Mouse (Mus musculus) hindbrain, embryonic 11.5 days (tissue): ENCODE data around the gene Serpina16. TPM values are rescaled to one million over a fixed set of nuclear protein-coding genes. Genes with fewer than 3 reads are reported as not detected.

ENCODE experiments used
- ATAC-seq: fragments of 200-750 bp; cut with Nextera tagmentation; 2 replicates; pipeline ENCODE4 v1.8.0; 2017; ENCODE audit warnings: mild to moderate bottlenecking, moderate TSS enrichment, moderate library complexity; ENCODE audit not compliant: low FRiP score
- DNase-seq: peaks from one replicate; pipeline ENCODE4 v3.0.0-alpha.2; 2015; ENCODE audit warnings: low spot score
- H3K27ac ChIP-seq: fragments of 300-500 bp; sonication (generic); 2 replicates; pipeline ENCODE4 v1.5.1; 2014; ENCODE audit warnings: mild to moderate bottlenecking, low read depth, low read length
- H3K27me3 ChIP-seq: fragments of 300-500 bp; sonication (generic); 2 replicates; pipeline ENCODE4 v1.6.1; 2014; ENCODE audit warnings: mild to moderate bottlenecking, low read length, moderate library complexity, mixed read lengths; ENCODE audit not compliant: control insufficient read depth, insufficient read depth
- H3K36me3 ChIP-seq: fragments of 300-500 bp; sonication (generic); 2 replicates; pipeline ENCODE4 v1.6.1; 2014; ENCODE audit warnings: mild to moderate bottlenecking, low read length, moderate library complexity, mixed read lengths; ENCODE audit not compliant: control insufficient read depth, insufficient read depth
- H3K4me1 ChIP-seq: fragments of 300-500 bp; sonication (generic); replicated peaks from 2 replicates; pipeline ENCODE4 v1.6.1; 2014; ENCODE audit warnings: low read length, mixed read lengths; ENCODE audit not compliant: control insufficient read depth, insufficient read depth
- H3K4me2 ChIP-seq: fragments of 300-500 bp; sonication (generic); replicated peaks from 2 replicates; pipeline ENCODE4 v1.6.1; 2014; ENCODE audit warnings: mild to moderate bottlenecking, low read depth, low read length
- H3K4me3 ChIP-seq: fragments of 300-500 bp; sonication (generic); 2 replicates; pipeline ENCODE4 v1.5.1; 2014; ENCODE audit warnings: low read depth, low read length
- H3K9ac ChIP-seq: fragments of 300-500 bp; sonication (generic); 2 replicates; pipeline ENCODE4 v1.6.1; 2014; ENCODE audit warnings: low read depth, low read length
- H3K9me3 ChIP-seq: fragments of 300-500 bp; sonication (generic); 2 replicates; pipeline ENCODE4 v1.6.1; 2016; ENCODE audit warnings: low read length; ENCODE audit not compliant: control insufficient read depth
- WGBS: fragments of 180-500 bp; shearing (Covaris S2); extraction: QIAGEN DNeasy Blood & Tissue Kit; methylation state at CpG from one replicate; pipeline ENCODE4 v1.1.7; 2014; 5-methylcytosine and 5-hydroxymethylcytosine counted together
- polyA plus RNA-seq: library from polyadenylated mRNA; unstranded; fragments of >200 nt; fragmentation: Nextera tagmentation; extraction: Ambion mirVana; gene quantifications from 2 replicates; pipeline ENCODE4 v1.2.1, GENCODE M21; 2014

Gene Serpina16
- polyA plus RNA-seq, 1 experiment from 2014 or later = not detected

- no peaks in the 10 kb centered on the region for H3K36me3 ChIP-seq
- DNase-seq (no peak), ATAC-seq (no peak)
- H3K27me3 ChIP-seq = no peaks in the 10 kb centered on the region
- H3K4me1 ChIP-seq = no peaks in the 10 kb centered on the region
- no peak overlapping the region for H3K27ac ChIP-seq
- no peak overlapping the region for H3K4me3 ChIP-seq
- no peak overlapping the region for H3K9ac ChIP-seq
- no peak overlapping the region for H3K4me2 ChIP-seq
- 97% methylated on average over 2 of the region's 2 CpGs for WGBS
- H3K9me3 ChIP-seq = no peaks in the 10 kb centered on the region
Observed at GRCm38 (mm10) chr12:103653836-103654235, 22.1 kb downstream of the Serpina16 start.

- no peak for DNase-seq
- ATAC-seq = no peak
- Histone ChIP-seq H3K9me3 (no peaks in the 10 kb centered on the region), H3K36me3 (no peaks in the 10 kb centered on the region), H3K27ac (no peak overlapping the region), H3K4me1 (no peaks in the 10 kb centered on the region), H3K4me2 (no peak overlapping the region), H3K4me3 (no peak overlapping the region), H3K27me3 (no peaks in the 10 kb centered on the region), H3K9ac (no peak overlapping the region)
- WGBS = 84% methylated on average over 2 of the region's 2 CpGs
Observed at GRCm38 (mm10) chr12:103646314-103646713, 29.6 kb downstream of the Serpina16 start.

- H3K36me3 ChIP-seq = no peaks in the 10 kb centered on the region
- ATAC-seq (no peak), DNase-seq (no peak)
- H3K4me3 ChIP-seq = no peak overlapping the region
- no peaks in the 10 kb centered on the region for H3K4me1 ChIP-seq
- 35% methylated on average over 5 of the region's 5 CpGs for WGBS
- H3K27ac ChIP-seq = no peak overlapping the region
- no peaks in the 10 kb centered on the region for H3K27me3 ChIP-seq
- H3K4me2 ChIP-seq = no peak overlapping the region
- no peak overlapping the region for H3K9ac ChIP-seq
- no peaks in the 10 kb centered on the region for H3K9me3 ChIP-seq
Observed at GRCm38 (mm10) chr12:103644601-103645000, 31.3 kb downstream of the Serpina16 start.

DNA sequence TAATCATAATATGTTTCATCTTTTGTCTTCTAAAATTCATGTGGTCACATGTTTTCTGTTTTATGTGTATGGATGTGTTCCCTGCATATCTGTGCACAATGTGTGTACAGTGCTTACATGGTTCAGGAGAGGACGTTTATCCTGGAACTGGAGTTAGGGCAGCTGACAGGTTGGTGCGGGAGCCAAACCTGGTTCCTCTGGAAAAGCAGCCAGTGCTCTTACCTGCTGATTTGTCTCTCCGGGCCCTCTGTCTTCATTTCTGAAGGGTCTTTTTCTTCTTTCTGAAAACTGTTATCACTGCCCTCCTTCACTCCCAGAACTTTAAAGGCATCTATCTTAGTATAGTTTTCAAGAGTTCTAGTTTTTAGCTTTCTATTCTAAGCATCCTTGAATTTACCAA, 32.1 kb downstream of the Serpina16 start:
- no peak for ATAC-seq

GRCm38 (mm10) chr12:103643336-103643735, 32.6 kb downstream of the Serpina16 start:
- ATAC-seq = peak; percentile 51; the same call in 1 of the 2 replicates
- Histone ChIP-seq H3K36me3 (no peaks in the 10 kb centered on the region), H3K4me2 (no peak overlapping the region), H3K4me3 (no peak overlapping the region), H3K27me3 (no peaks in the 10 kb centered on the region), H3K9ac (no peak overlapping the region), H3K4me1 (no peaks in the 10 kb centered on the region), H3K27ac (no peak overlapping the region), H3K9me3 (no peaks in the 10 kb centered on the region)
- DNase-seq = peak; percentile 90
- WGBS = 2% methylated on average over 2 of the region's 2 CpGs

More for the DNA sequence above, 32.1 kb downstream of the Serpina16 start:
- Histone ChIP-seq H3K9ac (no peak overlapping the region), H3K4me2 (no peak overlapping the region), H3K27me3 (no peaks in the 10 kb centered on the region), H3K27ac (no peak overlapping the region), H3K4me3 (no peak overlapping the region), H3K4me1 (no peaks in the 10 kb centered on the region), H3K9me3 (no peaks in the 10 kb centered on the region), H3K36me3 (no peaks in the 10 kb centered on the region)
- WGBS = 80% methylated on average over 3 of the region's 3 CpGs
- no peak for DNase-seq

- no peak overlapping the region for H3K4me3 ChIP-seq
- WGBS = 90% methylated on average over 2 of the region's 2 CpGs
- H3K9me3 ChIP-seq = no peaks in the 10 kb centered on the region
Observed at GRCm38 (mm10) chr12:103635846-103636245, 40.1 kb downstream of the Serpina16 start.

GRCm38 (mm10) chr12:103634430-103634829, 41.5 kb downstream of the Serpina16 start:
- Histone ChIP-seq H3K9me3 (no peaks in the 10 kb centered on the region), H3K4me3 (no peak overlapping the region), H3K4me2 (no peak overlapping the region), H3K4me1 (no peaks in the 10 kb centered on the region), H3K27me3 (no peaks in the 10 kb centered on the region), H3K9ac (no peak overlapping the region), H3K27ac (no peak overlapping the region), H3K36me3 (no peaks in the 10 kb centered on the region)
- no peak for DNase-seq
- 70% methylated on average over 2 of the region's 2 CpGs for WGBS
- ATAC-seq = no peak

More at GRCm38 (mm10) chr12:103635846-103636245, 40.1 kb downstream of the Serpina16 start:
- no peak for DNase-seq
- H3K36me3 ChIP-seq = no peaks in the 10 kb centered on the region
- no peak overlapping the region for H3K4me2 ChIP-seq
- H3K4me1 ChIP-seq = no peaks in the 10 kb centered on the region
- H3K9ac ChIP-seq = no peak overlapping the region
- no peak for ATAC-seq
- H3K27ac ChIP-seq = no peak overlapping the region
- no peaks in the 10 kb centered on the region for H3K27me3 ChIP-seq

GRCm38 (mm10) chr12:103631203-103631612, 44.7 kb downstream of the Serpina16 start, which contains the start of gene Serpina10:
Gene Serpina10 (minus strand): TSS chr12:103631444.
- WGBS = 79% methylated on average over 3 of the region's 3 CpGs
- DNase-seq = no peak
- Histone ChIP-seq H3K9ac (no peak within 1 kb of the TSS), H3K4me1 (no peaks in the 10 kb centered on the region), H3K4me2 (no peak within 1 kb of the TSS), H3K27me3 (no peaks in the 10 kb centered on the region), H3K36me3 (no peaks in the 10 kb centered on the region), H3K9me3 (no peaks in the 10 kb centered on the region), H3K4me3 (no peak within 1 kb of the TSS), H3K27ac (no peak within 1 kb of the TSS)
- no peak for ATAC-seq
